Mouse (Mus musculus) forebrain, postnatal 0 days (tissue): Measurements from ENCODE around the gene Apol10b. TPM values are rescaled to one million over a fixed set of nuclear protein-coding genes. Genes with fewer than 3 reads are reported as not detected.
"Not testable (repeated sequence)": the region's sequence is repeated elsewhere in the genome, so short reads cannot be mapped to it uniquely, and the experiment has no call there.

Source experiments
- ATAC-seq: fragments of 200-750 bp; cut with Nextera tagmentation; 2 replicates; pipeline ENCODE4 v1.8.0; 2017; ENCODE audit warnings: mild to moderate bottlenecking, moderate library complexity
- DNase-seq: peaks from one replicate; pipeline ENCODE4 v3.0.0-alpha.2; 2015
- H3K27ac ChIP-seq: fragments of 300-500 bp; sonication (generic); 2 replicates; pipeline ENCODE4 v1.5.1; 2014; ENCODE audit warnings: low read depth, mild to moderate bottlenecking, antibody characterized with exemption, low read length, moderate library complexity, mixed read lengths
- H3K27me3 ChIP-seq: fragments of 300-500 bp; sonication (generic); 2 replicates; pipeline ENCODE4 v1.6.1; 2014; ENCODE audit warnings: mild to moderate bottlenecking, low read length, mixed read lengths; ENCODE audit not compliant: insufficient read depth
- H3K36me3 ChIP-seq: fragments of 300-500 bp; sonication (generic); 2 replicates; pipeline ENCODE4 v1.6.1; 2014; ENCODE audit warnings: mild to moderate bottlenecking, moderate library complexity; ENCODE audit not compliant: insufficient read depth
- H3K4me1 ChIP-seq: fragments of 300-500 bp; sonication (generic); 2 replicates; pipeline ENCODE4 v1.6.1; 2014; ENCODE audit warnings: antibody characterized with exemption; ENCODE audit not compliant: insufficient read depth
- H3K4me2 ChIP-seq: fragments of 300-500 bp; sonication (generic); 2 replicates; pipeline ENCODE4 v1.6.1; 2014; ENCODE audit warnings: low read depth, mild to moderate bottlenecking, moderate library complexity
- H3K4me3 ChIP-seq: fragments of 300-500 bp; sonication (generic); 2 replicates; pipeline ENCODE4 v1.5.1; 2014; ENCODE audit warnings: low read depth, low read length, mixed read lengths
- H3K9ac ChIP-seq: fragments of 300-500 bp; sonication (generic); 2 replicates; pipeline ENCODE4 v1.6.1; 2014; ENCODE audit warnings: mild to moderate bottlenecking
- H3K9me3 ChIP-seq: fragments of 300-500 bp; sonication (generic); 2 replicates; pipeline ENCODE4 v1.6.1; 2016; ENCODE audit warnings: low read length
- CTCF ChIP-seq: sonication (generic); IDR thresholded peaks from 2 replicates; pipeline ENCODE4 v1.5.1; 2016; ENCODE audit warnings: antibody characterized with exemption, control low read depth, low read depth
- WGBS: fragments of 180-500 bp; shearing (Covaris S2); extraction: QIAGEN DNeasy Blood & Tissue Kit; methylation state at CpG from one replicate; pipeline ENCODE4 v1.1.7; 2014; 5-methylcytosine and 5-hydroxymethylcytosine counted together
- polyA plus RNA-seq: library from polyadenylated mRNA; unstranded; fragments of >200 nt; fragmentation: Nextera tagmentation; extraction: Ambion mirVana; gene quantifications from 2 replicates; pipeline ENCODE4 v1.2.1, GENCODE M21; 2015
- total RNA-seq: library from RNA; depleted of rRNA; stranded (reverse); fragments of >200 nt; gene quantifications from 2 replicates; pipeline ENCODE4 v1.2.3, GENCODE M21; 2014; rRNA removed

Apol10b gene
- 0.05 TPM in 1 of 2 replicates, not detected in the other for total RNA-seq
- polyA plus RNA-seq: not detected in 2 replicates

DNA sequence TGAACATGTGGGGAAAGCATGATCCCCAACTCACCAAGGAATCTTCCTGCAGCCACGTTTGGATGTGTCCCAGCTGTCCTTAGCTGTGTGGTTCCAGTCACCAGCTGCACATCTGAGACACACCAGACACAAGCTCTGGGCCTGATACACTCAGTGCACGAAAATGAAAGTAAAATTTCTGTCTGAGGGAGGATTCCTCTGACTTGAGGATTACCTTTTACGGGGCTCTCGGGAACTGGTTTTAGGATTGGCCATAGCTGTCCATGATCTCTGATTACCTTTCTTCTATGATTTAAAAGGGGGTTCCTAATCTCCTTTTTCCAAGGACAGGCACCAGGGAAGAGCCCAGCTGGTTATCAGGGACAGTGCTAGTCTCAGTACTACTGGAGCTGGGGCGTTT, at the start of gene Apol10b:
Gene Apol10b, minus strand, starts transcription at position 165 of the 400 bp plus-strand sequence.
- TF ChIP-seq CTCF: no peak
- no peak for ATAC-seq
- WGBS: 64% methylated on average over 5 of the region's 5 CpGs

DNA sequence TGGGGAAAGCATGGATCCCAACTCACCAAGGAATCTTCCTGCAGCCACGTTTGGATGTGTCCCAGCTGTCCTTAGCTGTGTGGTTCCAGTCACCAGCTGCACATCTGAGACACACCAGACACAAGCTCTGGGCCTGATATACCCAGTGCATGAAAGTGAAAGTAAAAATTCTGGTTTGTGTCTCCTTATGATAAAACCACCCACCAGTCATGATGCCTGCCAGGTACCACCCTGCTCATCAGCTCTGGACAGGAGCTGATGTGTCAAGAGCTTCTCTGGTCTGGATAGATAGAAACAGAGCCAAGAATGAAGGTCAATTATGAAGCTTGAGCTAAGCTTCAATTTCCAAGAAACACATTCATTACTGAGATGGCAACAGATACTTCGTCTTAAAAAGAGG, 47.3 kb upstream of the Apol10b start, which contains the start of gene Apol11b:
Gene Apol11b, minus strand, starts transcription at position 111 of the 400 bp plus-strand sequence.
- not testable (repeated sequence) for H3K4me2 ChIP-seq, H3K4me3 ChIP-seq, H3K9ac ChIP-seq, ATAC-seq, H3K4me1 ChIP-seq, H3K27ac ChIP-seq, H3K36me3 ChIP-seq, H3K27me3 ChIP-seq, H3K9me3 ChIP-seq, DNase-seq
- WGBS: 71% methylated on average over 2 of the region's 2 CpGs

More for the DNA sequence above, at the start of gene Apol10b:
- no peaks in the 10 kb centered on the region for H3K4me1 ChIP-seq
- H3K4me3 ChIP-seq: no peak within 1 kb of the TSS
- no peak for DNase-seq
- no peaks in the 10 kb centered on the region for H3K36me3 ChIP-seq
- no peak within 1 kb of the TSS for H3K4me2 ChIP-seq
- H3K9me3 ChIP-seq: no peaks in the 10 kb centered on the region
- no peaks in the 10 kb centered on the region for H3K27me3 ChIP-seq
- no peak within 1 kb of the TSS for H3K9ac ChIP-seq
- no peak within 1 kb of the TSS for H3K27ac ChIP-seq

DNA sequence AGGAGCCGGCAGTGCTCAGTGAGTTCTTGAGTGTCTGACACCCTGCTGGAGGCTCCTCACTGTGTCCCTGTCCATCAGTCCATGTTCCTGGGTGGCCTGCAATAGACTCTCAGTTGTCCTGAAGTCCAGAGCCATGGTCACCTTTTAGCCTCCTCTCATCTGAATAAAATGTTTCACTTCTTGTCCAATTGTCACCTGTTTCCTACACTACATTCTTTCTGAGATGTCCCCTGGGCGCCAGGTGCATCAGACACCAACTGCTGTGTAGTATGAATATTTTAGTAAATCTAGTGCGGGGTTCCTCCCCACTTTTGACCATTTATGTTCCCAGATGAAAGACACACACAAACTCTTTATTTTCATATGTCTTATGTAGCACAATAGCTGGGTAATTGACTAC, 33.9 kb upstream of the Apol10b start:
- not testable (repeated sequence) for H3K4me1 ChIP-seq, H3K9me3 ChIP-seq, H3K27ac ChIP-seq, H3K36me3 ChIP-seq, H3K4me2 ChIP-seq, H3K27me3 ChIP-seq, DNase-seq, H3K9ac ChIP-seq, H3K4me3 ChIP-seq, ATAC-seq
- WGBS: 77% methylated on average over 3 of the region's 3 CpGs

DNA sequence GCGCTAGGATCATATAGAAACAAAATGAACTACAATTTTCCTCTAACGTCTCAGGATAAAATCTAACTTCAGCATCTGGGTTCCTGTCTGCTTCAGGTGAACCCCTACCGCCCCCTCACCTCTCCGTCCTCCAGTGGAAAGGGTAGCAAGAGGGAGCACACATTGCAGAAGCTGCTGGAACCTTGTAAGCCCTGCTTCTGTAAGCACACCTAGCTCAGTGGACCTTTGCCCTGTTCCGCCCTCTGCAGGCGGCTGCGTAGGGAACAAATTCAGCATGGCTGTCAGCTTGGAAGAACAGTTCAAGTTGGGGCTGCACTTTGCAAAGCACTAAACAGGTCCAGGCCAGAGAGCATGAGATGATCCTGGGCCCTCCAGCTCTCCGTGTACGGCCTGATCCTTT, 32.7 kb upstream of the Apol10b start:
- H3K27ac ChIP-seq, DNase-seq, H3K4me2 ChIP-seq, H3K4me1 ChIP-seq, H3K27me3 ChIP-seq, ATAC-seq, H3K9ac ChIP-seq, H3K9me3 ChIP-seq, H3K36me3 ChIP-seq, H3K4me3 ChIP-seq: not testable (repeated sequence)
- 64% methylated on average over 9 of the region's 9 CpGs for WGBS

DNA sequence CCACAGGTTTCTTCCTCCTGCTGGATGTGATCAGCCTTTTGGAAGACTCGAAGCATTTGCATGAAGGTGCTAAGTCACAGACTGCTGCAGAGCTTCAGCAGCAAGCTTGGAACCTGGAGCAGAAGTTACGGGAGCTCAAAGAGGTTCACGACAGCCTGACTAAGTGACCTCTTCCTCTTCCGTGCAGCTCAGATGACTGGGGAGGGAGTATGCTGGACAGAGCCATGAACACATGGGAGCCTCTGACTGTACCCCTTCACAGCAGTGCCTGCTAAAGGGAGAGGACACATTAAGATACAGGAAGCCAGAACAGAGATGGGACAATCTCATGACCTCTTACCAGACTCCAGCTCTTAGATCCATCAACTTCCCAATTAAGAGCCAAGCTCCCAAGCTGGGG, 30.5 kb upstream of the Apol10b start:
- H3K4me2 ChIP-seq, H3K27me3 ChIP-seq, H3K9me3 ChIP-seq, H3K4me1 ChIP-seq, ATAC-seq, H3K27ac ChIP-seq, H3K4me3 ChIP-seq, H3K9ac ChIP-seq, H3K36me3 ChIP-seq, DNase-seq: not testable (repeated sequence)
- 86% methylated on average over 4 of the region's 4 CpGs for WGBS

DNA sequence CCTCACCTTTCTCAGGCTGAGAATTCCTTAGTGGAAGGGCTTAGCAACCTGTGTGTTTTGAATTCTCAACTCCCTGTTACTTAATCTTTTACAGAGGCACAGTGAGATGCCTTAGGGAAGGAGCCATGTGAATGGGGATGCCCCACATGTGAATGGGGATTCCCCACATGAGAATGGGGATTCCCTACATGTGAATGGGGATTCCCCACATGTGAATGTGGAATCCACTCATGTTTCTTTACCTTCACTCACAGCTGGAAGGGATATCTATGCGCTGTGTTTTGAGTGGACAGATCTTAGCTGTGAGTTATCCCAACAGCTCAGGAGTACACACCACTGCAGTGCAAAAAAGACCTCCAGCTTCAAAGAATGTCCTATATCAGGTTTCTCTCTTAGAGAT, 28.8 kb upstream of the Apol10b start:
- Histone ChIP-seq H3K9ac (no peak overlapping the region), H3K36me3 (no peaks in the 10 kb centered on the region), H3K4me3 (no peak overlapping the region), H3K4me1 (no peaks in the 10 kb centered on the region), H3K27ac (no peak overlapping the region), H3K4me2 (no peak overlapping the region), H3K27me3 (no peaks in the 10 kb centered on the region), H3K9me3 (no peaks in the 10 kb centered on the region)
- WGBS: 97% methylated on average over 1 of the region's 1 CpGs
- DNase-seq (no peak), ATAC-seq (no peak)
- no peak for TF ChIP-seq CTCF

DNA sequence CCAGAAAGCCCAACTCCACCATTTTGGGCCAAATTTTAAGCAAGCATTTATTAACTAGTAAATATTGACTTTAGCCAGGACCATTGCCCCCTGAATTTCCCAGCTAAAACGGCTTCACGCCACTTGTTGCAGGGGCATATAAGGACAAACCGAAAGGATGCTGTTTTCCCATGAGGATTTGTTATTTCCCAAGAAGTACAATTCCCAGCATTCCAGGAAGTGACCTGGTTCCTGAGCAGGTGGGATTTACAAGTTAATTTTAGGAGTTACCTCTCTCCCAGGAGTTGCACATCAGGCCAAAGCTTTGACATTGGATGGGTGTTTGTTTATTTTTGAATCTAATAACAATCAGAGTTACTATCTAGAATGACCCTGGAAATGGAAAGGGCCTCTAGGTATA, 10.1 kb upstream of the Apol10b start:
- Histone ChIP-seq H3K9me3 (no peaks in the 10 kb centered on the region), H3K36me3 (no peaks in the 10 kb centered on the region), H3K4me2 (no peak overlapping the region), H3K27me3 (no peaks in the 10 kb centered on the region), H3K4me3 (no peak overlapping the region), H3K9ac (no peak overlapping the region), H3K4me1 (no peaks in the 10 kb centered on the region), H3K27ac (no peak overlapping the region)
- no peak for TF ChIP-seq CTCF
- 93% methylated on average over 3 of the region's 3 CpGs for WGBS
- ATAC-seq (no peak), DNase-seq (no peak)

DNA sequence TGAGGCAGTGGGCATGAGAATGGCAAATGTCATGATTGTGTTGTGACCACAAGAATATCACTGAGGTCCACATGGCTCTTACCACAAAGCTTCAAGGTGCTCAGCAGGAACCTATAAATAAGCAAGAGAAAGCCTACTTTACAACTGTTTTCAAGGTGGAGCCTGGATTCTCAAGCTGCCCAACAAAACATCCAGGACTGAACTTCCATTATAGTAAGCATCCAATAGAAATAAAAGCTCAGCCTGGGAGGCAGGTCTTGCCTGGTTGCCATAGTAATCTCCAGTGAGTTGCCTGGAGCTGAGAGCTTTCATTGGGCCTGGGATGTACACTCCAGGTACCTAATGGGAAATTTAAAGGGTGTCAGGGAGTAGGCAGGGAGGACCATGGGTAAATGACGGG, 3.0 kb upstream of the Apol10b start, which contains the start of gene Gm36245:
Gene Gm36245, plus strand, starts transcription at position 301 of the 400 bp plus-strand sequence.
- Histone ChIP-seq H3K27ac (no peak within 1 kb of the TSS), H3K27me3 (no peaks in the 10 kb centered on the region), H3K4me2 (no peak within 1 kb of the TSS), H3K9ac (no peak within 1 kb of the TSS), H3K4me1 (no peaks in the 10 kb centered on the region), H3K4me3 (no peak within 1 kb of the TSS), H3K9me3 (no peaks in the 10 kb centered on the region), H3K36me3 (no peaks in the 10 kb centered on the region)
- ATAC-seq (peak; percentile 32; the same call in 1 of the 2 replicates), DNase-seq (no peak)
- WGBS: 86% methylated on average over 1 of the region's 1 CpGs
- TF ChIP-seq CTCF: no peak
